Mouse (Mus musculus) bone marrow, adult 2 months (tissue): ENCODE results near the gene Ankrd44.

Experiments
- CTCF ChIP-seq: fragments of 200-500 bp; IDR thresholded peaks from 2 replicates; pipeline ENCODE4 v1.5.1; 2011; ENCODE audit warnings: low read length, control low read depth; ENCODE audit not compliant: control insufficient read depth, insufficient read depth
- POLR2A ChIP-seq: fragments of 200-500 bp; IDR thresholded peaks from 2 replicates; pipeline ENCODE4 v1.6.1; 2011; ENCODE audit warnings: low read depth, mild to moderate bottlenecking, control low read depth, low read length, borderline replicate concordance; ENCODE audit not compliant: control insufficient read depth

- TF ChIP-seq POLR2A (no peak), CTCF (no peak)
Measured at GRCm38 (mm10) chr1:54877423-54878073, 48.6 kb downstream of the Ankrd44 start.
